11 mouse cellular contexts compared by ENCODE assay signal in the genomic region with DNA sequence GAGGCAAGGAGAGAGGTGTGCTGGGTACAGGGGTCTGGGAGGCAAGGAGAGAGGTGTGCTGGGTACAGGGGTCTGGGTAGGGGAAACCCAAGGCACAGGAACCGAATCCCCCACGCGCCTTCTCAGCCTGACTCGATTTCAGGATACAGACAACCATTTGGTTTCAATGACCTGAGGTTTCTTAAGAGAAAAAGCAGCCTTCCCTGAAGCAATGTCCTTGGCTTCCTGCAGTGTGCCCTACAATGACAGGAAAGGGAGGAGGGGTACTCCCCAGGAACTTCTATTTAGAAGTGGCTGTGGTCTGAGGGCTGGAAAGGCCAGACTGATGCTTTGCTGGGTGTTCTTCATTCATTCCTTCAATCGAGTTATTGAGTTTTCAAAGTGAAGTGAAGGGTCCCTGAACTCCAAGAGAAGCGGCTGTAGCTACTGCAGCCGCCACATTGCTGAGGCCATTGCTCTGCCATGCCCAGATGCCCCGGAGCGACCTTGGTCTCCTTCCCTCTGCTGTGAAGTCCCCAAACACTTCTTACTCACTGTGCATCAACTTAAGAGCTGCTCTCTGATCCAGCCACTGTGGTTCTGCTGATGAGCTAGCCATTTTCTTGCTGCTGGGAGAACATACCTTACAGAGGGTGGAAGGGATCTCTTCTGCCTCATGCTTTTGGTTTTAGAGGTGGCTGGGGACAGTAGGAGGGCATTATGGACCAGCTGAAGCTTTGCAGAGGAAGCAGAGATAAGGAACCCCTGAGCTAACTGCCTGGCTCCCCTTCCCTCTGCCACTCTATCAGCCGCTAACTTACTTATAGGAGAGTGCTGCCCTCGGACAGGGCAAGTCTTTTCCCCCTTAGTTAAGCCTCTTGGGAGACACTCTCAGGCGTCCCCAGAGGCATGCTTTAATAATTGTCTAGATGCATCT. TPM values are rescaled to one million over a fixed set of nuclear protein-coding genes. Genes with fewer than 3 reads are reported as not detected.
DNase-seq lines count a peak whose midpoint lies in the region; ATAC-seq lines count a peak whose summit lies in the region.
"Had no signal": no experiment of that assay in that cellular context is flagged by ENCODE, and none has a peak within 500 bp of the region (broad histone marks: within the 10 kb centered on the region; RNA-seq: fewer than 3 reads in every experiment).

No protein-coding gene starts in this region.

- no peak overlapping the region for H3K4me3 ChIP-seq in forebrain, embryonic 10.5 days
- H3K4me3 ChIP-seq in forebrain, embryonic 15.5 days, result no peak overlapping the region
- no peak overlapping the region for H3K4me3 ChIP-seq in embryonic facial prominence, embryonic 11.5 days (ENCODE audit: low read depth, low read length)
- no peak overlapping the region for H3K4me3 ChIP-seq in limb, embryonic 12.5 days (replicated peaks)
- H3K4me3 ChIP-seq: embryonic facial prominence, embryonic 15.5 days had no signal

- peak overlapping the region; percentile 16; the same call in 1 of the 2 replicates for H3K27ac ChIP-seq in forebrain, embryonic 10.5 days
- no peak overlapping the region for H3K27ac ChIP-seq in forebrain, embryonic 15.5 days (replicated peaks)
- no peak overlapping the region for H3K27ac ChIP-seq in embryonic facial prominence, embryonic 11.5 days (replicated peaks; ENCODE audit: low read depth, low read length)
- 0 out of 2 replicates have a peak overlapping the region, but pooled peaks have one; percentile 32 for H3K27ac ChIP-seq in limb, embryonic 12.5 days
- H3K27ac ChIP-seq: embryonic facial prominence, embryonic 15.5 days had no signal

- peaks cover 26% of the 10 kb centered on the region for H3K4me1 ChIP-seq in forebrain, embryonic 10.5 days
- no peaks in the 10 kb centered on the region for H3K4me1 ChIP-seq in forebrain, embryonic 15.5 days
- no peaks in the 10 kb centered on the region; the same call in 1 of the 2 replicates for H3K4me1 ChIP-seq in embryonic facial prominence, embryonic 11.5 days (ENCODE audit: control insufficient read depth, insufficient read depth, low read length)
- peaks cover 7% of the 10 kb centered on the region for H3K4me1 ChIP-seq in limb, embryonic 12.5 days (replicated peaks)

- no peaks in the 10 kb centered on the region for H3K27me3 ChIP-seq in forebrain, embryonic 10.5 days (ENCODE audit: poor library complexity, severe bottlenecking)
- no peaks in the 10 kb centered on the region for H3K27me3 ChIP-seq in forebrain, embryonic 15.5 days
- no peaks in the 10 kb centered on the region; the same call in 1 of the 2 replicates for H3K27me3 ChIP-seq in embryonic facial prominence, embryonic 11.5 days (ENCODE audit: control insufficient read depth, insufficient read depth, low read length)
- H3K27me3 ChIP-seq in limb, embryonic 12.5 days, result no peaks in the 10 kb centered on the region
- H3K27me3 ChIP-seq: embryonic facial prominence, embryonic 15.5 days had no signal

- no peak for ATAC-seq in forebrain, embryonic 15.5 days (replicated peaks)
- ATAC-seq in embryonic facial prominence, embryonic 11.5 days (replicated peaks; ENCODE audit: insufficient number of reproducible peaks, low FRiP score, low TSS enrichment, low read depth), result no peak
- no peak for ATAC-seq in limb, embryonic 12.5 days (ENCODE audit: insufficient number of reproducible peaks, insufficient read depth, low FRiP score, low TSS enrichment, low read depth)
- ATAC-seq: hindbrain, embryonic 16.5 days had no signal

- 61% methylated on average over 12 of the region's 12 CpGs for WGBS in forebrain, embryonic 10.5 days
- 64% methylated on average over 12 of the region's 12 CpGs for WGBS in forebrain, embryonic 15.5 days
- 40% methylated on average over 12 of the region's 12 CpGs for WGBS in embryonic facial prominence, embryonic 11.5 days
- WGBS in limb, embryonic 12.5 days, result 65% methylated on average over 12 of the region's 12 CpGs

- no peak overlapping the region for H3K4me2 ChIP-seq in forebrain, embryonic 15.5 days (replicated peaks)
- no peak overlapping the region for H3K4me2 ChIP-seq in embryonic facial prominence, embryonic 11.5 days (ENCODE audit: low read depth, low read length)
- H3K4me2 ChIP-seq in limb, embryonic 12.5 days, result no peak overlapping the region
- H3K4me2 ChIP-seq: embryonic facial prominence, embryonic 15.5 days had no signal

- H3K9me3 ChIP-seq in forebrain, embryonic 10.5 days, result no peaks in the 10 kb centered on the region
- no peaks in the 10 kb centered on the region for H3K9me3 ChIP-seq in forebrain, embryonic 15.5 days
- no peaks in the 10 kb centered on the region for H3K9me3 ChIP-seq in embryonic facial prominence, embryonic 11.5 days (replicated peaks; ENCODE audit: control insufficient read depth, low read length)
- no peaks in the 10 kb centered on the region for H3K9me3 ChIP-seq in limb, embryonic 12.5 days
- H3K9me3 ChIP-seq: embryonic facial prominence, embryonic 15.5 days had no signal

- DNase-seq in forebrain, embryonic 10.5 days (ENCODE audit: extremely low spot score, low spot score), result no peak
- peak; percentile 17 for DNase-seq in lung, postnatal 36 days
- DNase-seq in lung, postnatal 4 days, result no peak
- peak; percentile 6 for DNase-seq in embryonic facial prominence, embryonic 11.5 days (ENCODE audit: low spot score)
- no peak for DNase-seq in retina, postnatal 1 day
- DNase-seq in cerebellum, postnatal 36 days, result no peak
- DNase-seq: kidney, postnatal 4 days had no signal

- H3K9ac ChIP-seq in forebrain, embryonic 15.5 days (replicated peaks), result no peak overlapping the region
- no peak overlapping the region for H3K9ac ChIP-seq in embryonic facial prominence, embryonic 11.5 days (replicated peaks; ENCODE audit: low read length)
- no peak overlapping the region for H3K9ac ChIP-seq in limb, embryonic 12.5 days (replicated peaks)
- H3K9ac ChIP-seq: embryonic facial prominence, embryonic 15.5 days had no signal

- H3K36me3 ChIP-seq in forebrain, embryonic 10.5 days (replicated peaks), result no peaks in the 10 kb centered on the region
- H3K36me3 ChIP-seq in forebrain, embryonic 15.5 days, result no peaks in the 10 kb centered on the region
- no peaks in the 10 kb centered on the region for H3K36me3 ChIP-seq in embryonic facial prominence, embryonic 11.5 days (replicated peaks; ENCODE audit: control insufficient read depth, insufficient read depth, low read depth, low read length)
- no peaks in the 10 kb centered on the region for H3K36me3 ChIP-seq in limb, embryonic 12.5 days
- H3K36me3 ChIP-seq: embryonic facial prominence, embryonic 15.5 days had no signal

RNA-seq across cellular contexts. Expression of a gene that starts 28.5 kb away (rescaled TPM):
- 0.17 and 0.22 TPM in 2 replicates for polyA plus RNA-seq in forebrain, embryonic 10.5 days (2016; fragmentation: Nextera tagmentation; extraction: Ambion mirVana)
- polyA plus RNA-seq in forebrain, embryonic 15.5 days (2015; fragmentation: Nextera tagmentation; extraction: Ambion mirVana), result not detected in 2 replicates
- polyA plus RNA-seq in embryonic facial prominence, embryonic 11.5 days (2014; fragmentation: Nextera tagmentation; extraction: Ambion mirVana), result 0.61 and 0.79 TPM in 2 replicates
- 0.69 and 0.72 TPM in 2 replicates for polyA plus RNA-seq in limb, embryonic 12.5 days (2016; fragmentation: Nextera tagmentation; extraction: Ambion mirVana)

Comparison
In these comparisons a context has a peak if more than half of its experiments do, and no peak if none do; other contexts are left out.
1. DNase-seq: peak in lung, postnatal 36 days (single experiment) and embryonic facial prominence, embryonic 11.5 days (single experiment); none in forebrain, embryonic 10.5 days (single experiment), lung, postnatal 4 days (0 of 2), retina, postnatal 1 day (single experiment) and cerebellum, postnatal 36 days (0 of 2).
2. H3K27ac ChIP-seq: peak in forebrain, embryonic 10.5 days (single experiment) and limb, embryonic 12.5 days (single experiment); none in forebrain, embryonic 15.5 days (single experiment) and embryonic facial prominence, embryonic 11.5 days (single experiment).